Mouse (Mus musculus) ES-Bruce4 (cell line): ENCODE measurements at regions not wholly inside any gene's neighbourhood (a gene's known extent, or its start where the extent isn't known, plus 50 kb on each side); places are given as distances from the start of the nearest gene placed in this dataset.

Source experiments
- CTCF ChIP-seq: IDR thresholded peaks from one replicate; pipeline ENCODE4 v1.8.1; 2011; ENCODE audit warnings: low read depth, low read length
- EP300 ChIP-seq: IDR thresholded peaks from 2 replicates; pipeline ENCODE4 v1.6.1; 2011; ENCODE audit warnings: low read depth, low read length; ENCODE audit not compliant: insufficient read depth
- POLR2A ChIP-seq: IDR thresholded peaks from one replicate; pipeline ENCODE4 v1.8.1; 2011; ENCODE audit warnings: low read length; ENCODE audit not compliant: insufficient read depth

DNA sequence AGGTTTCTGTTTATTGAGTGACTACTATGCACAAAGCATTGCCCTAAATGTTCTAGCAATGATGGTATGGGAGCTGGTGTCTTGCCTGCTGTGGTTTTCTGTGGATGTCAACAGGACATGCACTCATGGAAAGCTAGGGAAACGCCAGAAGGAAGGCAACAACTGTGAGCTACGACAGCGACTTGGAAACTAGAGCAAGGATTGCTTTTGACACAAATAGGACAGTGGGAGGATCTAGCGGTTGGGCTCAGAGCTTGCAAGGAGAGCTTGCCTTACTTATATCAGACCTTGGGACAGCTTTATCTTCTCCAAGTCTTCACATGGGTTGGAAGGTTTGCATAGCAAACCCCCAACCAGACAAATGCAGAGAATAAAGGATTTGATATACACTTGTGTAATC lies 66.6 kb upstream of the Eef1e1 start:
- TF ChIP-seq CTCF (no peak), EP300 (no peak), POLR2A (no peak)
